Mouse (Mus musculus) kidney, adult 2 months (tissue): ENCODE measurements at regions not wholly inside any gene's neighbourhood (a gene's known extent, or its start where the extent isn't known, plus 50 kb on each side); places are given as distances from the start of the nearest gene placed in this dataset.

Experiments
- DNase-seq: peaks from one replicate; pipeline ENCODE4 v3.0.0; 2021
- H3K27ac ChIP-seq: fragments of 200-500 bp; 2 replicates; pipeline ENCODE4 v1.5.1; 2012; ENCODE audit warnings: low read depth, low read length, control low read depth, inconsistent platforms; ENCODE audit not compliant: insufficient read depth
- H3K27me3 ChIP-seq: fragments of 200-500 bp; replicated peaks from 2 replicates; pipeline ENCODE4 v1.6.1; 2012; ENCODE audit warnings: mild to moderate bottlenecking, moderate library complexity, low read length, inconsistent platforms; ENCODE audit not compliant: control insufficient read depth, insufficient read depth
- H3K36me3 ChIP-seq: fragments of 200-500 bp; 2 replicates; pipeline ENCODE4 v1.6.1; 2012; ENCODE audit warnings: mild to moderate bottlenecking, moderate library complexity, low read length, inconsistent platforms; ENCODE audit not compliant: control insufficient read depth, insufficient read depth
- H3K4me1 ChIP-seq: fragments of 200-500 bp; 2 replicates; pipeline ENCODE4 v1.6.1; 2011; ENCODE audit warnings: low read length; ENCODE audit not compliant: control insufficient read depth, insufficient read depth
- H3K4me3 ChIP-seq: fragments of 200-500 bp; 2 replicates; pipeline ENCODE4 v1.5.1; 2011; ENCODE audit warnings: mild to moderate bottlenecking, low read depth, low read length, control low read depth; ENCODE audit not compliant: insufficient read depth
- CTCF ChIP-seq: fragments of 200-500 bp; conservative IDR thresholded peaks from 2 replicates; pipeline ENCODE4 v1.5.1; 2011; ENCODE audit warnings: low read depth, mild to moderate bottlenecking, control low read depth, low read length, moderate library complexity, mixed read lengths; ENCODE audit not compliant: insufficient read depth, insufficient read length
- POLR2A ChIP-seq: fragments of 200-500 bp; IDR thresholded peaks from one replicate; pipeline ENCODE4 v1.6.1; 2011; ENCODE audit warnings: low read depth, low read length, control low read depth
- WGBS: fragments of 180-500 bp; shearing (Covaris S2); methylation state at CpG from one replicate; pipeline ENCODE4 v1.1.7; 2018; 5-methylcytosine and 5-hydroxymethylcytosine counted together

- no peaks in the 10 kb centered on the region for H3K36me3 ChIP-seq
- DNase-seq = no peak
These were observed 1003.9 kb downstream of the Tecrl start for GRCm38 (mm10) chr5:82351089-82351488.

GRCm38 (mm10) chr5:82346672-82347071 lies 1008.3 kb downstream of the Tecrl start:
- H3K4me1 ChIP-seq = no peaks in the 10 kb centered on the region
- no peak overlapping the region for H3K4me3 ChIP-seq
- no peak for TF ChIP-seq POLR2A
- TF ChIP-seq CTCF = peak; percentile 63
- no peaks in the 10 kb centered on the region for H3K27me3 ChIP-seq
- H3K36me3 ChIP-seq = no peaks in the 10 kb centered on the region
- peak; percentile 49 for DNase-seq
- 8% methylated on average over 7 of the region's 7 CpGs for WGBS
- H3K27ac ChIP-seq = no peak overlapping the region

More at GRCm38 (mm10) chr5:82351089-82351488, 1003.9 kb downstream of the Tecrl start:
- Histone ChIP-seq H3K27ac (no peak overlapping the region), H3K4me1 (no peaks in the 10 kb centered on the region), H3K4me3 (no peak overlapping the region), H3K27me3 (no peaks in the 10 kb centered on the region)
- TF ChIP-seq POLR2A = no peak
- no peak for TF ChIP-seq CTCF
- WGBS = 83% methylated on average over 2 of the region's 2 CpGs

- WGBS = 84% methylated on average over 4 of the region's 4 CpGs
- no peak overlapping the region for H3K4me3 ChIP-seq
- no peaks in the 10 kb centered on the region for H3K27me3 ChIP-seq
- H3K36me3 ChIP-seq = no peaks in the 10 kb centered on the region
- H3K27ac ChIP-seq = no peak overlapping the region
- no peaks in the 10 kb centered on the region for H3K4me1 ChIP-seq
- TF ChIP-seq POLR2A (no peak), CTCF (no peak)
- DNase-seq = no peak
These were observed 1030.6 kb downstream of the Tecrl start for GRCm38 (mm10) chr5:82324354-82324753.

- Histone ChIP-seq H3K27me3 (no peaks in the 10 kb centered on the region), H3K4me3 (no peak overlapping the region), H3K4me1 (no peaks in the 10 kb centered on the region), H3K27ac (no peak overlapping the region), H3K36me3 (no peaks in the 10 kb centered on the region)
- 84% methylated on average over 1 of the region's 1 CpGs for WGBS
- no peak for DNase-seq
- TF ChIP-seq POLR2A = no peak
- no peak for TF ChIP-seq CTCF
These were observed 1035.2 kb downstream of the Tecrl start for GRCm38 (mm10) chr5:82319709-82320333.

GRCm38 (mm10) chr5:82312054-82312453 lies 1042.9 kb downstream of the Tecrl start:
- H3K4me1 ChIP-seq = no peaks in the 10 kb centered on the region
- TF ChIP-seq CTCF (no peak), POLR2A (no peak)
- H3K4me3 ChIP-seq = no peak overlapping the region
- H3K27me3 ChIP-seq = no peaks in the 10 kb centered on the region
- DNase-seq = no peak
- WGBS = 63% methylated on average over 6 of the region's 6 CpGs
- no peak overlapping the region for H3K27ac ChIP-seq
- no peaks in the 10 kb centered on the region for H3K36me3 ChIP-seq

GRCm38 (mm10) chr5:82288069-82288845 lies 1066.7 kb downstream of the Tecrl start:
- no peak for TF ChIP-seq POLR2A
- no peak for TF ChIP-seq CTCF
- H3K4me1 ChIP-seq = no peaks in the 10 kb centered on the region
- H3K27ac ChIP-seq = no peak overlapping the region
- no peak overlapping the region for H3K4me3 ChIP-seq
- H3K27me3 ChIP-seq = no peaks in the 10 kb centered on the region
- 79% methylated on average over 5 of the region's 5 CpGs for WGBS
- no peaks in the 10 kb centered on the region for H3K36me3 ChIP-seq
- DNase-seq = no peak

- no peak overlapping the region for H3K27ac ChIP-seq
- H3K27me3 ChIP-seq = no peaks in the 10 kb centered on the region
- H3K4me1 ChIP-seq = no peaks in the 10 kb centered on the region
- H3K36me3 ChIP-seq = no peaks in the 10 kb centered on the region
- no peak for DNase-seq
- WGBS = 88% methylated on average over 3 of the region's 3 CpGs
- TF ChIP-seq POLR2A (no peak), CTCF (no peak)
- H3K4me3 ChIP-seq = no peak overlapping the region
These were observed 1101.5 kb downstream of the Tecrl start for GRCm38 (mm10) chr5:82253356-82254104.
